Mouse (Mus musculus) regulatory T cell (primary cell): ENCODE results near the gene Kcnmb2.

Experiments
- in situ Hi-C: fragments of 300-600 bp; cut with MboI, MseI; formaldehyde crosslinking; loops from one replicate; pipeline ENCODE4 v1.15.1; 2025; ENCODE audit warnings: high pct_unique_total_duplicates

Gene Kcnmb2

DNA sequence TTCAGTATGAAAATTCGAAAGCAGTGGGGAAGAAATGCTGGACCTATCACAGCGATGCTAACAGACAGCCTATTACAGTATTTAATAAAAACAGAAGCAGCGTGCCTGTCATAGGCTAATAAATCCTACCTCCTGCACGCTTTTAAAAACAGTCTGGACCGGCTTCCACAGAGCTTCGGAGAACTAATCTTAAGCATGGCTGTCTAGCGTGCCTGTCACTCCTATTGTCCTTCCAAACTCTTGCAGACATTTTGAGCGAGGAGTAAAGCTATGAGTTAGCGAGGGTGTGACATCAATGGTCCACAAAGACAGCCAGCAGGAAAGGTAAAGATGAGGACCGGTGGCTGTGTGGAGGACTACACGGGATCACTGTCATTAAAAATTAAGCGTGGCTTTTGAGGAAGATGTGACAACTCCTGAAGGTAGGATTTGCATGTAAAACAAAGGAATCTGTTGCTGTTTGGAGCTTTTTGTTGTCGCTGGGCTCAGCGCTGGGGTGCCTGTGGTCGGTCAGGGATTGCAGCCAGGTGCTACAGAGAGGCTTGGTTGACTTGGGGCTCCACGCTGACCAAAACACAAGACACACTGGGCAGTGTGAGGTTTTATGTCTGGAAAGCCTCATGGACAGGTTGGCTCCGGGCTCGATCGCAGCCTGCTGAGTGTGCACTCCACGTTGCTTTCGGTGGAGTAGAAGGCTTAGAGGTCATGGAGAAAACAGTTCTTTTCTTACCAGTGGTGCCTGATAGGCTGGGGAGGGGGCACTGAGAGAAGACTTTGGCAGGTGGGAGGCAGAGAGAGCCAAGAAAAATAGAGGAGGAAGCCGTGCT lies at the start of gene Kcnmb2:
Gene Kcnmb2, plus strand, starts transcription at position 4 of the 827 bp plus-strand sequence.
- in situ Hi-C loops: no loop called here

DNA sequence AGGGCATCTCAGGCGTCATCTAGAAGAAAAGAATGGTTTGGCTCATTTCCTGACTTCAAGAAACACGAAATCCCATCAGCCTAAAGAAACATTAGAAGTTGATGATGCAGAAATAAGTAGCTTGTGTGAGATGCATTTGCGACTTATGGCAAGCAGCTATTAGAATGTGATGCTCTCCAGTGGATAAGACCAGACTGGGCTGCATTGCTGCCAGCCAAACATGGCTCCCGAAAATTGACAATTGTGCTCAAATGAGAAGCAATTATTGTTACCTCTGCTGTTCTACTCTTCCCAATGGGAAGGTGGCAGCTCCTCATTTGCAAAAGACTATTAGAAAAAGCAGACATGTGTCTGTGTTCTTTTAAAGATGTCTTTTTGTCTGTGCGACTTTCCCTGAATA lies 38.8 kb upstream of the Kcnmb2 start:
- in situ Hi-C loops: no loop called here

DNA sequence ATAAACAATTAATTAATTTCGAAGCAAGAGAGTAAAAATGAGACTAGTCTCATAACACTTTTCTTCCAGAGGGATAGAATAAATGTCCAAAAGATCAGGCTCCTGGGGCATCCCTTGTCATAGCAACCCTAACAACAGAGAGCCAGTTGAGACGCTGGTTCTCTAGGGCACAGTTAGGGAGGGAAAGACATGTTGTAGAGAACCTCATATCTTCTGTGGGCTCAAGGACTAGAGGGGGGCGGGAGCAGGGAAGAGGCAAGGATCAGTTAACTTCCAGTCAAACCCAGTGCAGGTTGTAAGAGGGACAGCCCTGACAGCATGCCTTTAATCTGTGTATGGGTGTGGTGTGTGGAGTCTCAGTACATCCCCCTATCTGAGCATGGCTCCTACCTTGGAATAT lies 38.2 kb upstream of the Kcnmb2 start:
- in situ Hi-C loops: no loop called here

DNA sequence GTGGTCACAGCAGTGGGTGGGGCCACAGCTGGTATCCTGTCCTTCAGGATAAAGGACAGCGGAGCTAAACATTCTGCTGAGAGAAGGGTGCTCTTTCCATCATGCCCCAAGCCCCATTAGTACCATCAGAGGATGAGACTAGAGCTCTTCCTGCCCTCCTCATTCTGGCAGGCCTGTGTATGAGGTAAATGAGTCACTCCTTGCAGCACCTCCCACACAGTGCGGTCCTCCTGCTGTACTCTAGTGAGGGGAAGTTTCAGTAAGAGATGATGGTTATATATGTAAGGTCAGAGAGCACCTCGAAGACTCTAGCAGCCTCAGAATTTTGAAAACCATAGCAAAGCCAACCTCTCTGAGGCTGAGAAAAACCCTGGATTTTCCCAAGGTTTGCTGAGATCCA lies 30.8 kb upstream of the Kcnmb2 start:
- in situ Hi-C loops: no loop called here

DNA sequence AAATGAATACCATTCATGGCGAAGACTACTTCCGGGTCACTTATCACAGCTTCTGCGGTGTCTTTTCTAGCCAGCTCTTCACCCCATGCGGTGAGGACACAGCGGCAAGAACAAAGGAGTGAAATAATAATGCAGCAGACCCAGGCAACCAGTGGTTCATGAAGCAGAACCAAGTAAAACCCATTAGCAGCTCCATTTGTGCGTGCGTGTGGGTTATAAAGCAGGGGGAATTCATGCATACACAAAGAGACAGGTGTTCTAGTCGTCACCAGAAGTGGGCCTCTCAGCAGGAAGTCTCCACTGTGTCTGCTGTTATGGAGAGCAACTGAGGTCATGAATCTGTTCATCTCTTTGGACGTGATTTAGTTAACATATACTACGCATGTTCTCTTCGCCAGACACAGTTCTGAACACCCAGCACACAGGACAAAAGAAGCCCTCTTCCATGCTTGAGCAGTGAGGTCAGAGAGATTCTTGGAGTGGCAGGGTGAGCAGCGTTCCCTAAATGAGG lies 19.6 kb upstream of the Kcnmb2 start:
- in situ Hi-C loops: no loop called here

DNA sequence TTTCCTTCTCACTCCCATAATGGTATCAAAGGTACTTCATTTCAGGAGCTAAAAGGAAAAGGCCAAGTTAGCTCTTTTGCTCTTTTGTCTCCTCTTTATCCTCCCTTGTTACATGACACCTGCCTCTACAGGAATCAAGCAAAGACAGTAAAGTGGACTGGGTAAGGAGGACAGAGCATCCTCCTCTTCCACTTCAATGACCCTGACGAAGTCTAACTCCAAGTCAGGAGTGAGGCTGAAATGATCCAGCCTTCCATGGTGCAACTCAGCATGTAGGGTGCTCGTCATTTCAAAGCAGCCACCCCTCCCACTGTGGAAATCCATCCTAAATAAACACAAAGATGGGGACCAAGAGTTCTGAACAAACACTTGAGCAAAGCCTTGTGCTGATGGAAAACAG lies 9.7 kb upstream of the Kcnmb2 start:
- in situ Hi-C loops: no loop called here

DNA sequence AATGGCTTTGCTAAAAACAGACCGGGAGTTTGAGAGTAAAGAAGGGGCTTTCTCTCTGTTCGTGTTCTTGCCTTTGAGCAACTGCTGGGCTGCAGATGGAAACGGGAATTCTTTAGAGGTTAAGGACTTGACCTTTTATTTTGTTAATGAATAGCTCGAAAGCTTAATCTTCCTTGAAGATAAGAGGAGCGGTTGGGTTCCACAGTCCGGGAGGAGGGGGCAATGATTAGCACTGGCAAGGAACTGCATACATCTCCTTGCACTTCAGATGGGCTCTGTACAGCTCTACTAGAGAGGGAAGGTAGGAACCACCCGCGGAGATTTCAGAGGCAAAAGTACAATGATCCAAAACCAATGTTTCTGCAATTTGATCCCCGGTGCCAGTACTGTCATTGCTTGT lies 1.2 kb downstream of the Kcnmb2 start:
- in situ Hi-C loops: no loop called here

DNA sequence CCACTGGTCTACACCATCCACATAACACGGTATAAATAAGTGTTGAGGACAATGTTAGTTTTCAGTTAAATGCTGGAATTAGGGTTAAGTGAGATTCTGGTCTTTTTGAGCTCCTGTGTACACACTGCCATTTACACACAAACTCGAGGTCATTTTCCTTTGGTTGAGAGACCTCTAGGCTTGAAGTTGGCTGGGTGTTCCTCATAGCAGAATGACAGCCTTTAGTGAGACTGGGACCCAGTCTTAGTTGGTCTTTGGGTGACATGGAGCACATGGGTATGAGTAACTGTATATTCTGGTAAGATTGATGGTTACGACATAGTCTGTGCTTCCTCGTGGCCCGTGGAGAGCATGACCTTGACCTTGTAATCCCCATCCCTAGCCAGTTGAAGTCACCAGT lies 1.8 kb downstream of the Kcnmb2 start:
- in situ Hi-C loops: no loop called here

DNA sequence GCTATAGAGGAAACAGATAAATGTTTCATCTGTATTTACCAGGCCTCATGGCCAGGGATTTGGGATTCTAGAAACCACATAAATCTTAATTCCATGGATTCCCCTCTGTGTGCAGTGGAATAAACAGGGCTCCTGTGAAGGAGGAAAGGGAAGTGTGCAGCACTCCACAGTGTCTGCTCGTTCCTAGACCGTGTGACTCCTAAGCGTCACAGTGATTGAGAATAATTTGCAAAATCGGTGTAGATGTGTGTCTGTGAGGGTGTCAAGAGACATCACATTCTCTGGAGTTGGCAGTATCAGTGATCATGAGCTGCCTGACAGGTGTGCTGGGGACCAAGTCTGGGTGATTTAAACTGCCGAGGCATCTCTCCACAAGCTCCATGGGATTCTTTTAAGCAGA lies 8.9 kb downstream of the Kcnmb2 start:
- in situ Hi-C loops: no loop called here

DNA sequence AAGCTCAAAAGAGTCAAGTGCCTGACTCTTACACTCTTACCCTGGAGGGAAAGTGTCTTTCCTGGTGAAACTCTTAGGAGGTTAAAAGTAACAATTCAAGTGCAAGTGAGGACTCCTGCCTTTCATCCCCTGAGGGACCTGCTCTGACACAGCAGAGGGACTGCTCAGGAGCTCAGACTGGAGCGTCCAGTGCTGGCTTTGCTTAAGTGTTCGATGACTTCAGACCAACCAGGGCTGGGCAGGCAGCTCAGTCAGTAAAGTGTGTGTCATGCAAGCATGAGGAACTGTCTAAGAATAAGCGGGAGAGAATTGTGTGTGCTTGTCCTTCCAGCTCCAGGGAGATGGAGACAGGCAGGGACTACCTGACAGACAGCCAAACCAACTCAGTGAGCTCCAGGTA lies 9.4 kb downstream of the Kcnmb2 start:
- in situ Hi-C loops: no loop called here

DNA sequence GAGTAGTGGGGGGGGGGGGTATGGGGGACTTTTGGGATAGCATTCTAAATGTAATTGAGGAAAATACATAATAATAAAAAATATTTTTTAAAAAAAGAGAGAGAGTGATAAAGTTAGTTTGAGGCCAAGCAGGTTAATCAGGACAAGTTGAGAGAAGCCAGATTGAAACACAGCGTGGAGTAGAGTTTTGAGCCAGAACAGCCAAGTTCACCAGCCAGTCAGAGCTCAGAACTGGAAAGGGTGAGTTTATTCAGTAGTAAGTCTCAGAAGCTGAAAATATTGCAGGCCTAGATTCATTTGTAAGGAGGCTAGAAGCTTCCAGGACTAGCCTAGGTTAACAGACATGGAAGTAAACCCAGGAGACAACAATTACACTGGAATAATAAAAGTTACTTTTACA lies 26.2 kb downstream of the Kcnmb2 start:
- in situ Hi-C loops: no loop called here

DNA sequence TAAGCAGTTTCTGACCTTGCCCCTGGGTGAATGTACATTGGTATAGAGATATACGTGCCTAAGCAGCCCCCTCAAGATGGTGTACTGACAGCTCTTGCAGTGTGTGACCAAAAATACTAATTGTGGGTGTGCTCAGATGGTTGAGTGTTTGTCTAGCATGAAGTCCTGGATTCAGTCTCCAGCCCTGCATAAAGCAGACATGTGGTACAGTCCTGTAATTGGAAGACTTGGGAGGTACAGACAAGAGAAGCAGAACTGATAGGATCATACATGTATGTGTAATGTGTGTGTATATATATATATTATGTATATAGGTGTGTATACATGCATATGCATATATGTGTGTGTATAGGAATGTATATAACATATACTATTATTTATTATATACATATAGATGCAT lies 32.4 kb downstream of the Kcnmb2 start:
- in situ Hi-C loops: no loop called here

DNA sequence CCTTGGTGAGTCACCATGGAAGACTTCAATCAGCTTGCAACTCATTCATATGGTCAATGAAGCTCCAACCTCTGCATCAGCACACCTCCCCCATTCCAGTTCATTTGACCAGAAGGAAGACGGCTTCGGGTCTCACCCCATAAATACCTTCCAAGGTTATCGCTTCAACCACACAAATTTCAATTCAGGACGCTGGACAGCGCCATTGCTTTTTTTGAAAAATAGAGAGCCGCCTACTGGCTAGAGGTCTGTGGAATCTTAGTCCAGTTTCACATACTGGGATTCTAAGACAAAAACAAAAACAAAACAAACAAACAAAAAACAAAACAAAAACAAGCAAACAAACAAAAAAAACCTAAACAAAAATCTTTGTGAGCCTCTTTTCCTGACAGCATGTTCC lies 39.2 kb downstream of the Kcnmb2 start:
- in situ Hi-C loops: no loop called here

DNA sequence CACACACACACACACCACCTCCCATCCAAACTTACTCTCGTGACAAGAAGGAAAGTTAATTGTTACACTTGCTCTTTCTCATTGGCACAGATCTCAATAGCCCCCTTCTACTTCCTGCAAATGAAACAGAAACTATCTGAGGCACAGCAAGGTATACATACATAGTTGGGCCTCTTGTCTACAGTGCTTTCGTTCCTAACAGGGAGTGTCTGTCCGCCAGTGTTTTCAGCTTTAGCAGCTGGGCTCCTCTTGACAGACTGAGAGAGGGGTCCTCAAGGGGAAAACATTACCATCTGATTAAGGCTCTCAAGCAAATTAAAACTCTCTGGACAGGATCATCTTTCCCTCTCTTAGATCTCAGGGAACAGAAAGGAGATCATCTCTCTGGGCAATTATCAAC lies 51.9 kb downstream of the Kcnmb2 start:
- in situ Hi-C loops: no loop called here

DNA sequence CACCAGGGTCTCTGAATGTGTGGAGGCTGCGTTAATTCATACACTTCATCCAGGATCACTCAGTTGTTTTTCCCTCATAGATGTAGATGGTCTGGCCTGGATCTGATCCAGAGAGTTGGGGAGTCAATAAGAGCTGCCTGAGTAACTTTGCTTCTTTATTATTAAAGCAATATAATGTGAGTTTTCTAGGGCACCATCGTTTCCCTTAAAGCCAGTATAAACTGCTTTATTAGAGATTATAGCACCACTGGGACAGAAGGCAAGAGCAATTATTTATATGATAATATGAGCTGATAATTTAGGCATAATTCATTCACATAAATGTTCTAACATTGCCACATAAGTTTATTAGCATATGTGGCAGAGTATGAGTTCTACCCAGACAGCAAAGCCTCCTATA lies 52.7 kb downstream of the Kcnmb2 start:
- in situ Hi-C loops: no loop called here

DNA sequence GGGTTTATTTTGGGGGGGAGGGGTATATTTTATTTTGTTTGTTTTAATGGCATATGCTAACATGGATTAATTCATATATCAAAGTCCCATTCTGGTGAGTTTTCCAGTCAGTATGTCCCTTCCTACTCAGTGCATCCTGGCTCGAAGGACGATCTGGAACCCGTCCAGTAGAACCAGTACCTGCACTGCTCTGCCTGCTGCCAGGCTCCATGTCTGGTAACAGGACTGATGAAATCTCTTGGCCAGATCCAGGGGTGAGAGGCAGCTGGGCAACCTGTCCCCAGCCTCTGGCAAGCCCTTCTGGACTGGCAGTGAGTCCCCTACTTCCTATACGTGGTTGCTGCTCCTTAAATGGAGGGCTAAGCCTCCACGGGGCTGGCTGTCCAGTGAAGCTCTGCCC lies 57.5 kb downstream of the Kcnmb2 start:
- in situ Hi-C loops: no loop called here

DNA sequence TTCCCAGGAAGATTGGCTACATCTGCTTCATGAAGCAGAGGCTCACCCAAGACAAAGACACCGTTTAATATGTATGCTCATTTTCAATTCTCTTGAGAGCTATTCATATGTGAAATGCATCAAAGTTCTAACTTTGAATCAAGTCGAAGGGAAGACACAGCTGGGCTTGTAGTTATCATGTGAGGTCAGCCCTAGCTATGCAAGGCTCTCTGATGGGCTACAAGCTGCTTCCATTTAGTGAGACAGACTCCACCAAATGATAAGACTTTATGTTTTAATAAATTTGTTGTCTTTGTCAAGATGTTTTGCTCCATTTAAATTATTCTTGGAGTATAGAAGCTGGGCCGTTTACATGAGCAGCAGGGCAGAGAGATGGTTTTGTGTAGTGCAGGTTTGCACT lies 58.9 kb downstream of the Kcnmb2 start:
- in situ Hi-C loops: no loop called here

DNA sequence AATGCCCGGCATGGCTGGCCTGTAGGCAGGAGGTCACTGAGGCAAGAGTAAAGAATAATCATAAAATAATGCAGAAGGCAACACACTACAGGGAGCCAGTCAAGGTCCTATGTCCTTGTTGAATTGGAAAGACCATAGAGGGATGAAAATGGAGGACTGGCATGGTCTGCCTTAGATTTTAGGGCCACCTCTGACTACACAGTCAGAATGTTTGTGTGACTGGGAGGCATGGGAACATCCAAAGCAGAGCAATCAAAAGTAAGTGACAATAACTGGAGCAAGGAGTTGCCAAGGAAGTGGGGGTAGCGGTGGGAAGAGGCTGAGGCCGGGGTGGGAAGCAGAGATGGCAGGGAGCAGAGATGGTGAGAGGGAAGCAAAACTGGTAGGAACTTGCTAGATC lies 60.8 kb downstream of the Kcnmb2 start:
- in situ Hi-C loops: no loop called here

DNA sequence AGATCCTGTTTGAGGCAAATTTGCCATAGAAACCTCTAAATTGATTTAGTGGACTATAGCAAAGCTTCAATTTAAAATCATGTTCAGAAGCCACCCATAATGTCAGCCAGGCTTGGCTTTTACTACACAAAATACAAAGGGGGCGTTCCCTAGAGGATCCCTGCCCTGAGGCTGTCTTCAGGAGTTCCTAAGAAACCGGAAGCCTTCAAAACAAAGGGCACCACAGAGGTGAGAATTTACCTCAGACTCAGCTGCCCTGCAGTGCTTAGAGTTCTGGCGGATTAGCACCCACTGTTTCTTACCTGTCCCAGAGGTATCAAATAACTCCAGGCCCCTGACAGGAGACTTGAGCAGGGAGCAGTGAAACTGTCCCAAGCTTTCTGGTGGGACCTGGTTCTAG lies 77.4 kb downstream of the Kcnmb2 start:
- in situ Hi-C loops: no loop called here

DNA sequence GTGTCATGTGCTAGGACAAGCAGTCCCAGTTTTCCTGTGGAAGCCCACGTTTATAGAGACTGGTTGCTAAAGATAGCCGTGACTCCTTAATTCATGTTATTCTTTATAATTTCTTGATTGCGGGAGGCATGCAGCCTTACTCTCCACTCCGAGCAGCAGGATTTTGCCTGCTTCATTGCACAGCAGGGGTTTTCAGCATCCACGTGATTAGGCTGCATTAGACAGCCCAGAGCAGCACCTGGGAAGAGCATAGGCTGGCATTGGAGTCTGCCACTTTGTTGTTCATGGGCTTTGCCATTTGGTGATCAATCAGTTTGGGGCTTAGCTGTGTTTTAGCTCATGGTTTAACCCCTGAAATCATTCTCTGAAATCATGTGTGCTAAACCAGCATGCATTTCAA lies 80.1 kb downstream of the Kcnmb2 start:
- in situ Hi-C loops: no loop called here

DNA sequence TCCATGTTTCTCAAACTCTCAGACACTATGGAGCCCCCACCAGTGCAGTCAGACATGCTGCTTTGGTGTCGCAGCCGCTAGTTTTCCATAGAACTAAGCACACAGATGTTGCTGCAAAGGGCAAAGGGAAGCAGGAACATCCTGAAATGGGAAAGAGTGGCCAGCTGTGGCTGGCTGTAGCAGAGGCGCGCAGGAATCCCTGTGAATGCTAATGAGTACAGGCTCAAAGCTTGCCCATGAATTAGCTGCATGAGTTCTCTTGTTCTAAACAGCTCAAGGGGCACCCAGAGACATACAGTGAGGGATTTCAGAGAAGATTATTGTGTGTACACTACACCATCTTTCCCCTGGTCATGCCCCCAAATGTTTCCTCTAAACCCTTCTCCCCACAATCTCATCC lies 82.8 kb downstream of the Kcnmb2 start:
- in situ Hi-C loops: no loop called here

DNA sequence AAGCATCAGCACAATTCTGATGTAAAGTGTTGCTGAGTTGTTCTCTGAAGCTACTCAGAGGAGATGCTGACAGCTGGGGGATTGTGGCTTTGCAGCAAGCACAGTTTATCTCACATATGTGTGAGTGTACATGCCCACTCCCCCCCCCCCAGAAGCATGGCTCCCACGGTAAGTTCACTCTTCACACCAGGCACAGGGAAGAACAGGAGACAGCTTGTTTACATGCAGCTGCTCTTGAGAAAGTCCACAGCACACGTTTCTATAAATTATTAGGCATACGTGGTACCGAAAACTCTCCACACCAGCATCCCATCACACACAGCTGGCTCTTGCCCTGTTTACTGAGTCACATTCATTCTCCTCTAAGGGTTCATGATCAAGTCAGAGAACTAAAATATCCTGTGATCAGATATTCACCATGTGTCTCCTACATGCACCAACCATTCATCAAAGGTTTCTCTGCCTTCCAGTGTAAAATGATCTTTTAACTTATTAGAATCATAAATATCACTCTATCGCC lies 89.3 kb downstream of the Kcnmb2 start:
- in situ Hi-C loops: no loop called here

DNA sequence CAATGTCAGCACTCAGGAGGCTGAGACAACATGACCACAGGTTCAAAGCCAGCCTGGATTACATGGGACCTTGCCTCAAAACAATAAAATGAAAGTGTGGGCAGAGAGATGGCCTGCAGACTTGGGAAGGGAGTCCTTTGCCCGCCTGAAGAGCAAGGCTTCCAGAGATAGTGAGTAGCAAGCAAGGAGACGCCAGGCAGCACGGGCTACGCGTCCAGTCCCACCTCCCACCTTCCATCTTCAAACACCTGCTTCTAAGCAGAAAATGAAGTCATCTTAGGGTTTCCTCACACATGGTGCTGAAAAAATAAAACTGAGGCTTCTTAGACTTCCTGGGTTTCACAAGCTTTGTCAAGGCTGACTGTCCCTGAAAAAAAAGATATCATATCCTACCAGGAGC lies 109.3 kb downstream of the Kcnmb2 start:
- in situ Hi-C loops: no loop called here
